Mouse (Mus musculus) myocyte (in vitro differentiated cells): ENCODE data around the gene Alk. TPM values are rescaled to one million over a fixed set of nuclear protein-coding genes. Genes with fewer than 3 reads are reported as not detected.
A peak's percentile ranks its signal among the peaks of the same experiment; 100 is the strongest.

ENCODE experiments used
- H3K27me3 ChIP-seq: one replicate; pipeline ENCODE4 v1.6.1; 2011; ENCODE audit not compliant: control insufficient read depth, insufficient read depth, insufficient read length
- H3K36me3 ChIP-seq: one replicate; pipeline ENCODE4 v1.6.1; 2011; ENCODE audit not compliant: control insufficient read depth, insufficient read depth
- H3K4me2 ChIP-seq: one replicate; pipeline ENCODE4 v1.6.1; 2011; ENCODE audit warnings: low read depth, control low read depth
- H3K4me3 ChIP-seq: one replicate; pipeline ENCODE4 v1.5.1; 2011; ENCODE audit warnings: mild to moderate bottlenecking, control low read depth, moderate library complexity
- H3K79me2 ChIP-seq: one replicate; pipeline ENCODE4 v1.6.1; 2011; ENCODE audit not compliant: control insufficient read depth, insufficient read depth
- H3ac ChIP-seq: one replicate; pipeline ENCODE4 v1.6.1; 2011; ENCODE audit not compliant: control insufficient read depth, insufficient read length
- CEBPB ChIP-seq: IDR thresholded peaks from 2 replicates; pipeline ENCODE4 v1.6.1; 2011; ENCODE audit warnings: mild to moderate bottlenecking, moderate library complexity; ENCODE audit not compliant: poor library complexity, insufficient read depth, severe bottlenecking
- E2F4 ChIP-seq: IDR thresholded peaks from one replicate; pipeline ENCODE4 v1.6.1; 2011; ENCODE audit warnings: mild to moderate bottlenecking, control low read depth, moderate library complexity; ENCODE audit not compliant: insufficient read depth
- MAX ChIP-seq: IDR thresholded peaks from one replicate; pipeline ENCODE4 v1.6.1; 2011; ENCODE audit warnings: low read depth, mild to moderate bottlenecking, control low read depth
- MYOD1 ChIP-seq, 3 experiments: IDR thresholded peaks; one replicate each; pipeline ENCODE4 v1.6.1; 2011; ENCODE audit warnings: control low read depth in 2 of 3, low read depth in 2 of 3, mild to moderate bottlenecking in 2 of 3, moderate library complexity in 1 of 3; ENCODE audit not compliant: insufficient read length in 2 of 3, control insufficient read depth in 1 of 3
- MYOG ChIP-seq, 3 experiments: IDR thresholded peaks; one replicate each; pipeline ENCODE4 v1.6.1; 2011; ENCODE audit warnings: control low read depth in 2 of 3, low read depth in 2 of 3, mild to moderate bottlenecking in 2 of 3; ENCODE audit not compliant: insufficient read length in 2 of 3, control insufficient read depth in 1 of 3, insufficient read depth in 1 of 3
- POLR2A ChIP-seq: IDR thresholded peaks from one replicate; pipeline ENCODE4 v1.6.1; 2011; ENCODE audit warnings: low read depth, mild to moderate bottlenecking, control low read depth, moderate library complexity; ENCODE audit not compliant: insufficient read length
- POLR2AphosphoS2 ChIP-seq: IDR thresholded peaks from one replicate; pipeline ENCODE4 v1.6.1; 2011; ENCODE audit warnings: low read depth, control low read depth; ENCODE audit not compliant: insufficient read length
- REST ChIP-seq: IDR thresholded peaks from one replicate; pipeline ENCODE4 v1.6.1; 2011; ENCODE audit warnings: mild to moderate bottlenecking, control low read depth, moderate library complexity; ENCODE audit not compliant: insufficient read depth, insufficient read length
- SRF ChIP-seq: IDR thresholded peaks from one replicate; pipeline ENCODE4 v1.6.1; 2011; ENCODE audit warnings: low read depth; ENCODE audit not compliant: control insufficient read depth, insufficient read length
- TCF12 ChIP-seq: IDR thresholded peaks from one replicate; pipeline ENCODE4 v1.6.1; 2011; ENCODE audit warnings: mild to moderate bottlenecking, control low read depth; ENCODE audit not compliant: poor library complexity, insufficient read depth, severe bottlenecking
- TCF3 ChIP-seq: IDR thresholded peaks from one replicate; pipeline ENCODE4 v1.6.1; 2011; ENCODE audit warnings: low read depth, control low read depth; ENCODE audit not compliant: insufficient read length
- USF1 ChIP-seq: IDR thresholded peaks from one replicate; pipeline ENCODE4 v1.6.1; 2011; ENCODE audit warnings: low read depth, mild to moderate bottlenecking, control low read depth, moderate library complexity
- polyA plus RNA-seq: library from polyadenylated mRNA; unstranded; fragments of >200 nt; fragmentation: generic; extraction: Trizol; gene quantifications from one replicate; pipeline ENCODE4 v1.2.1, GENCODE M21; 2012; ENCODE audit warnings: missing spikeins

The Alk gene
- polyA plus RNA-seq, 1 experiment: not detected

GRCm38 (mm10) chr17:72039176-72039948 is 565.1 kb downstream of the Alk start:
- Histone ChIP-seq H3K36me3 (no peaks in the 10 kb centered on the region), H3K79me2 (no peaks in the 10 kb centered on the region), H3K27me3 (no peaks in the 10 kb centered on the region), H3K4me3 (no peak overlapping the region), H3K4me2 (no peak overlapping the region), H3ac (no peak overlapping the region)
- TF ChIP-seq MAX (no peak), TCF12 (no peak), TCF3 (no peak), CEBPB (no peak), MYOD1 (IDR thresholded peaks at IDR 0.05; ENCODE audit: control insufficient read depth in 1 of 3, insufficient read length in 2 of 3, low read depth in 2 of 3) (no peak), POLR2A (no peak), REST (no peak), USF1 (no peak), E2F4 (no peak), SRF (no peak), POLR2AphosphoS2 (no peak), MYOG (IDR thresholded peaks at IDR 0.05; ENCODE audit: control insufficient read depth in 1 of 3, insufficient read depth in 1 of 3, insufficient read length in 2 of 3, low read depth in 2 of 3) (no peak)

GRCm38 (mm10) chr17:72038371-72038770 is 566.1 kb downstream of the Alk start:
- Histone ChIP-seq H3K4me2 (no peak overlapping the region), H3K36me3 (no peaks in the 10 kb centered on the region), H3K79me2 (no peaks in the 10 kb centered on the region), H3K27me3 (no peaks in the 10 kb centered on the region), H3K4me3 (no peak overlapping the region), H3ac (no peak overlapping the region)
- TF ChIP-seq MYOD1 (IDR thresholded peaks at IDR 0.05; ENCODE audit: control insufficient read depth in 1 of 3, insufficient read length in 2 of 3, low read depth in 2 of 3) (no peak), E2F4 (no peak), MYOG (IDR thresholded peaks at IDR 0.05; ENCODE audit: control insufficient read depth in 1 of 3, insufficient read depth in 1 of 3, insufficient read length in 2 of 3, low read depth in 2 of 3) (no peak), MAX (no peak), SRF (no peak), POLR2AphosphoS2 (no peak), TCF12 (no peak), TCF3 (no peak), CEBPB (no peak), REST (no peak)

DNA sequence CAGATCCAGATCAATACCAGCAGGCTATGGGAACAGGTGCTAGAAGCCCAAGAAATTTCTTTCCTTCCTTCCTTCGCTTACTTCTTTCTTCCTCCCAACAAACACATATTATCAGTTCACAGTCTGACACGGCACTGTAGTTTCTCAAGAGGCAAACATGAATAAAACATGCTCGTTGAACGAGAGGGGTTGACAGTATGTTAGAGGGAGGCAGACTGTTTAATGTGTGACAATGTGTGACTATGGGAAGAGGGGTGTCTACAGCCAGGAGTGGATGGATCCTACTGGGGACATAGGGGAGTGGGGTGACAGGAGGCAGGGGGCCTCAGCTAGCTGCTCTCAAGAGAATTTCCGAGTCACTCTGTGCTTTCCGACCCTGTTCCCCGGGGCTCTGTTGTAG is 573.8 kb downstream of the Alk start:
- Histone ChIP-seq H3K27me3 (no peaks in the 10 kb centered on the region), H3ac (no peak overlapping the region), H3K79me2 (no peaks in the 10 kb centered on the region)

GRCm38 (mm10) chr17:72023323-72023722 is 581.1 kb downstream of the Alk start:
- H3ac ChIP-seq: no peak overlapping the region
- TF ChIP-seq MAX (no peak), TCF3 (peak; percentile 21), MYOG (IDR thresholded peaks at IDR 0.05; ENCODE audit: control insufficient read depth in 1 of 3, insufficient read depth in 1 of 3, insufficient read length in 2 of 3, low read depth in 2 of 3) (peak in 1 of 3 experiments; percentile 36), MYOD1 (IDR thresholded peaks at IDR 0.05; ENCODE audit: control insufficient read depth in 1 of 3, insufficient read length in 2 of 3, low read depth in 2 of 3) (peak in 2 of 3 experiments; percentile 55 to 67), SRF (no peak), E2F4 (no peak), POLR2A (no peak), TCF12 (peak; percentile 34)
- H3K27me3 ChIP-seq: no peaks in the 10 kb centered on the region
- H3K36me3 ChIP-seq: no peaks in the 10 kb centered on the region
- H3K4me2 ChIP-seq: no peak overlapping the region
- no peak overlapping the region for H3K4me3 ChIP-seq
- H3K79me2 ChIP-seq: no peaks in the 10 kb centered on the region

More for the DNA sequence above, 573.8 kb downstream of the Alk start:
- H3K4me3 ChIP-seq: no peak overlapping the region
- H3K4me2 ChIP-seq: no peak overlapping the region
- TF ChIP-seq SRF: no peak
- TF ChIP-seq MAX: no peak
- no peak for TF ChIP-seq USF1
- no peak for TF ChIP-seq POLR2A
- TF ChIP-seq MYOG (IDR thresholded peaks at IDR 0.05; ENCODE audit: control insufficient read depth in 1 of 3, insufficient read depth in 1 of 3, insufficient read length in 2 of 3, low read depth in 2 of 3): no peak
- TF ChIP-seq E2F4: no peak
- no peak for TF ChIP-seq REST
- no peak for TF ChIP-seq TCF12
- no peak for TF ChIP-seq POLR2AphosphoS2
- TF ChIP-seq CEBPB: no peak
- TF ChIP-seq TCF3: no peak
- no peaks in the 10 kb centered on the region for H3K36me3 ChIP-seq
